Mouse (Mus musculus) retina, embryonic 14.5 days (tissue): ENCODE results near the gene Pde4d.

Experiments
- DNase-seq: peaks from one replicate; pipeline ENCODE4 v3.0.0-alpha.2; 2015; ENCODE audit warnings: low spot score

Pde4d gene

DNA sequence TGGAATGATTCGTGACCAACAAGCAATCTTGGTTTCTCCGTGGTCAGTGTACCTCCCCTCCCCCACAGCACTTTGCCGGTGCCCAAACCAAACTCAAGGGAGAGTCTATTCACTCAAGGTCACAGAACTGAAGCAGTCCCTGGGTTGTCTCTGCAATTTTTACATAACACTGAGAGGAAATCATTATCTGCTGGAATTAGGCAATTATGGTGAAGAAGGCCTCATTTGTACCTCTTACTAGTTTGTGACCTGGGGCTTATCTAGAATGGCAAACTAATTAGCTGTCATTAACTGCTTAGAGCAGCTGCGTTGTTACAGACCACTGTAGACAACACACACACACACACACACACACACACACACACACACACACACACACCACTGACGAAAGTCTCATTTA lies 1325.4 kb downstream of the Pde4d start:
- DNase-seq: peak; percentile 50

- DNase-seq: peak; percentile 96
These were observed 1326.4 kb downstream of the Pde4d start for GRCm38 (mm10) chr13:109776116-109776515.

- no peak for DNase-seq
These were observed 1327.2 kb downstream of the Pde4d start for GRCm38 (mm10) chr13:109776995-109777394.

DNA sequence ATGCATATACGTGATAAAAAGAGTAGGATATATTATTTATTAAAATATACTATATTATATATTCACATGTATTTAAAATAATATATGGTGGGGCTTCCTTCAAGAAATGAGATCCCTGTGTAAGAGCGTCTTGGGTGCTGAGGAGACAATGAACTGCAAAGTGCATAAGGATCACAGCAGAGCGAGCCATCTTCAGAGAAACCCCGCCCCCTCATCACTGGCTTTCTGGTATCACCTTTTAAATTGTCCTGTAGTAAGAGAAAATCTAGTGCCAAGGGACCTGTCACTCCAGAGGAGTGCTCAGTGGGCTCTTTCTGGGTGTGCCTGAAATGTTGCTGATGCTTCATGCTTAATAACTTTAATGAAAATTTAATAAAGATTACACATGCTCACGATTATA lies 1327.7 kb downstream of the Pde4d start:
- no peak for DNase-seq

- DNase-seq: no peak
These were observed 1328.6 kb downstream of the Pde4d start for GRCm38 (mm10) chr13:109778297-109778835.

GRCm38 (mm10) chr13:109781466-109781865 lies 1331.7 kb downstream of the Pde4d start:
- DNase-seq: no peak

GRCm38 (mm10) chr13:109788604-109789003 lies 1338.9 kb downstream of the Pde4d start:
- DNase-seq: no peak

DNA sequence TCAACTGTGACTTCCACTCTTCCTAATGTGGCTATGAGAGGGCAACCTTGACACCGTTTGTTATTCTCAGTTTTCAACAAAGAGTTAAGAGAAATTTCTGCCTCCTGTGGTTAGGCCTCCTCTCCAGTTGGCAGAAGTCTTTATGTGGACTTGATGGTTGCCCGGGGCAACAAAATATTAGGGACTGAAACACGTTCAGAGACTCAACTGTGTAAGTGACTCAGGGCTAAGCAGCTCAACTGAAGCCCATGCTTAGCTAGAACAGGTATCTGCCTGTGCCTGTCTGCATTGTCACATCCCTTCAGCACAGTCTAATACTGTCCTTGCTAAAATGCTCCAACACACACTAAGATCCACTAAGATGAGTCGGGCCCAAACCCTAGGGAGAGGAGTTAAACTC lies 1339.4 kb downstream of the Pde4d start:
- no peak for DNase-seq

DNA sequence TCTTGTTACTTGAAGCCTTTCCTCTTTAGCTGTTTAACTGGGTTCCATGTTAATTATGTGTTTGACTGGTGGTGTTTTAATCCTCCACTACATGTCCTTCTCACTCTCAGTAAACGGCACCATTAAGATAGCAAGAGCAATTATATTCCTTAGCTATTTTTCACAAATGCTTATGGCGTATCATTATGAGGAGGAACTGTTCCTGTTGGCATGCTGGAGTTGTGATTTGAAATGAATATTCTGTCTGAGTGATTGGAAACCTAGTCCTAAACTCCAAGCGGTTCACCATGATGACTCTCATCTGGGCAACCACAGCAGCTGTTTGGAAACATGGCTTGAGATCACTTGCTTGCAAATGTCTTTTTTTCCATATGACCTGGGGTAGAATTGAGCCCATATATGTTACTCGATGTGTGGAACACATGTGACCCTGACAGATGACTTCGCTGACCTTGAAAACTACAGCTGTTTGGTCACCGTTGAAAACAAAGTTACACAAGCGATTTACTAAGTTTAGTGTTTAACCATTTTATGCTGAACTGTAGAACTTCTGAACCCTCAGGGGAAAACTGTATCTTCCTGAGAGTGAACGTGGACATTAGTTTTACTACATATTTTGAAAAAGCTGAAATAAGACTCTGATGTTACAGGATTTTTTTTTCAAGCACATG lies 1340.4 kb downstream of the Pde4d start:
- DNase-seq: no peak

- DNase-seq: no peak
These were observed 1344.2 kb downstream of the Pde4d start for GRCm38 (mm10) chr13:109793918-109794317.

GRCm38 (mm10) chr13:109798651-109799050 lies 1348.9 kb downstream of the Pde4d start:
- DNase-seq: no peak

DNA sequence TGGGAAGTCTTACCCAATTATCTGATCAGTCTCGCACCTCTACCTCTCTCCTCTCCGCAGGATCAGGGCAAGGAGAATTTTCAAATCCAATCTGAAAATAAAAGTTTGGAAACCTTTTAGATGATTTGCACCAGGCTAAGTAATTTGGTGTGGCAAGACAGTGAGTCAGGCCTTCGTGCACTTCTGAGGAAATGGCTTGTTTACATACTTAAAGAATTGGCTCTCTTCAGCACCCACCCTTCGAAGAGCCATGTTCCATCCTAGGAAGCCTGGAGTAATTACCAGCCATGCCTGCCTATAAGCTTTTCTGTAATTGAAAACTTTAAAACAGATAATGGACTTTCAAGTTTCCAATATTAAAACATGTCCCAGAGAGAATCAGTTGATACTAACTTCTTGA lies 1352.5 kb downstream of the Pde4d start:
- no peak for DNase-seq

DNA sequence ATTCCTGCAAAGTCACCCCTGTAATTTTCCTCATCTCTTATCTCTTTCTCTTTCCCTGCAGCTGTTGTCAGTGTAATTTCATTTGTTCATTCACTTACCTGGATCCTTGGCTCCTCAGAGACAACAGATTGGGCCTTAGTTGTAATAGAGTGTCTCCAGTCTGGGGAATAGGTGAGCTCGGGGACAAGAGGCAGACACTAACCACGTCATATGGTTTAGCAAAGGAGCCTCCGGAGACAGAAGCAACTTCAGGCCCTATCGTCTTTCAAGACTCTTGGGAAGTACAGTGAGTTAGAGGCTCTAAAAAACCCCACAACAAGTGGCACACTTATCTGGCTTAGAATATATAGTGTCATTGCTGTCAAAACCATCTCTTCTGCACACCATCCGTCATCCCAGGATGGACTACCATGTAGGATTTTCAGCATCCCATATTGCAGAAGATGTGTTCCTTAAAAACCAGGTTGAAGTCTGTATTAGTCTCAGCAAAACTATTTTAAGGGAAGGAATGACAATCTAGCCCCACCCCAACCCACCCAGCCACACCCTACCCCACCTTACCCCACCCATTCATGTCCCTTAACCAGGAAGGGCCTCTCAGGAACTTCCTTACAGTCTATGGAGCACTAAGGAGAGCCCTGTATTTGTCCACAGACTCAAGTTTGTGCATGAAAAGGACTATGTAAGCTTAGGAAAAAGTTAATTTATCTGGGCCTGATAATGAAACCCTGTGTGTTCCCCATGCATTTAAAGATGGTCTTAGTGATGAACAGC lies 1356.6 kb downstream of the Pde4d start:
- DNase-seq: no peak

GRCm38 (mm10) chr13:109807036-109807435 lies 1357.3 kb downstream of the Pde4d start:
- no peak for DNase-seq

- DNase-seq: no peak
These were observed 1357.7 kb downstream of the Pde4d start for GRCm38 (mm10) chr13:109807446-109807845.

DNA sequence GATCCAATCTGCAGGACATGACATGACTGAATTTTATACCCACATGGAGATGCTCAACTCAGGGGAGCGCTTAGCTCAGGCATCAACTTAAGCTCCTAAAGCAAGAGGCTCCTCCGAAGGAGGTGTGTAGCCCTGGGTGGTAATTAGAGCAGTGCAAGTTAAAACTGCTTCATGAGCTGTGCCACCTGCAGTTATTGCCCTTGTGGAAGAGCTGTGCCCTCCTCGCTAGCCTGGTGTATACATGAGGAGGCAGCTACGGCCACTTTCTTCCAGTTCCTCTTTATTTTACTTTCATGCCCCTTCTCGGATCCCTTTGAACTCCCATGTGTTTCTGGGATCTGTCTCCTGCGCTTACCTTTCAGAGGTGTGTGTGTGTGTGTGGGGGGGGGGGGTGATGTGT lies 1358.3 kb downstream of the Pde4d start:
- no peak for DNase-seq

GRCm38 (mm10) chr13:109808946-109809345 lies 1359.2 kb downstream of the Pde4d start:
- DNase-seq: no peak

DNA sequence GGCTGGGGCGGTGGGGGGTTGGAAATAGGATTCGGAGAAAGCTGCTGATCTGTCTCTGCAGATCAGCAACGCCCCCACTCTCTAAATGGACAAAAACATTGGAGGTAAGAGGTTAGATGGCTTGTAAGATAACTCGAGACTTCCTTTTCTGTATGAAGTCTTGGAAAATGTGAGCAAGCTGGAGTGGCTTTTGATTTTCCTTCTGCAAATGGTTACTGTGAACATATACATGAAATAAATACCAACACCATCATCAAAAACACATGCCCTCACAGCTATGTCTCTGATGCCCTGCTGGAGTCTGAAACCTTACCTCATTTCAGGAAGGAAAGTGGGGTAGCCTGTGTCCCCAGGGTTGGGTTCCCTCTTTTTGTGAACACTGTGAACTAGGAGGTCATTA lies 1359.9 kb downstream of the Pde4d start:
- DNase-seq: no peak

DNA sequence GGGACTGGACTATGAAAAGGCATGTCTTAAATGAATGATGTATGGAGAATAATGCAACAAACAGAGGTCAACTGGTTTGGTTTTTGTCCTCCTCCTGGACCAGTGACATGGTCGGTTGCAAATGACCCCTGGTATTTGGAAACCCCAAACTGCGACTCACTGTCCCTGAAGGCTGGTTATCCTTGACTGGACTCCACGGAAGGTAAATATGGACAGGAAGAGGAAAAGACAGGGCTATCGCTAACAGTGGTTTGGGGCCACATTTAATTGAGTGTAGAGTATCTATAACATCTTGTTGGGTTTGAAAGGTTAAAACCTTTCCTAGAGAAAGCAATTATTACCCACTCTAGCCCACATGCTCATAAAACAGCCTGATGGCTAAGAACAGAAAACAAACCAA lies 1364.2 kb downstream of the Pde4d start:
- DNase-seq: no peak

DNA sequence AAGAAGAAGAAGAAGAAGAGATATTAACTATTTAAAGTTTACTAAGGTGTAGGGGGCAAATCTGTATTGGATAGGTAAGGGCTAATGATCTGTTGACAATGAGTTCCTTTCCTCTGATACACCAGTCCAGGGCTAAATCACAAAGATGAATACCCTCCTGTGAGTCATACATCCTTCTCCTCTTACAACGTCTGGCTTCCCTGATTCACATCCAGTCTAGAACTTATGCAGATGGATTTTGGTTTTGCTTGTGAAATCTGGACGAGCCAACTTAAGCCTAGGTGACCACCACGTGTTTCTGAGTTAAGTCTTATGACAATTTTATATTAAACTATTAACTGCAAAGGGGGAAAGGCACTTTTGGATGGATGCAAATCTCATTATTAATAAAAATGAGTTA lies 1369.3 kb downstream of the Pde4d start:
- no peak for DNase-seq

- no peak for DNase-seq
These were observed 1370.4 kb downstream of the Pde4d start for GRCm38 (mm10) chr13:109820141-109820540.

GRCm38 (mm10) chr13:109820866-109821265 lies 1371.1 kb downstream of the Pde4d start:
- DNase-seq: no peak

GRCm38 (mm10) chr13:109821725-109822412 lies 1372.1 kb downstream of the Pde4d start:
- DNase-seq: no peak
